Mouse (Mus musculus) testis, adult 2 months (tissue): Measurements from ENCODE around the gene Gm11992.

ENCODE experiments used
- CTCF ChIP-seq: fragments of 200-500 bp; IDR thresholded peaks from 2 replicates; pipeline ENCODE4 v1.5.1; 2012; ENCODE audit warnings: low read depth, mild to moderate bottlenecking, inconsistent platforms, low read length, moderate library complexity; ENCODE audit not compliant: control insufficient read depth, insufficient read depth, insufficient replicate concordance
- POLR2A ChIP-seq: fragments of 200-500 bp; IDR thresholded peaks from 2 replicates; pipeline ENCODE4 v1.6.1; 2012; ENCODE audit warnings: low read depth, mild to moderate bottlenecking, inconsistent platforms, low read length, moderate library complexity; ENCODE audit not compliant: control insufficient read depth

- TF ChIP-seq POLR2A (no peak), CTCF (no peak)
Observed at GRCm38 (mm10) chr11:9008761-9009160, 39.6 kb upstream of the Gm11992 start.
